Mouse (Mus musculus) bone marrow macrophage, adult 2 months (primary cell): Measurements from ENCODE around the gene Gzmg.
"Not testable (repeated sequence)": the region's sequence is repeated elsewhere in the genome, so short reads cannot be mapped to it uniquely, and the experiment has no call there.

Experiments
- CTCF ChIP-seq: IDR thresholded peaks from 2 replicates; pipeline ENCODE4 v1.5.1; 2012; ENCODE audit warnings: low read depth, mild to moderate bottlenecking, low read length, moderate library complexity
- POLR2A ChIP-seq: IDR thresholded peaks from 2 replicates; pipeline ENCODE4 v1.6.1; 2012; ENCODE audit warnings: mild to moderate bottlenecking, low read depth, low read length, borderline replicate concordance

- not testable (repeated sequence) for TF ChIP-seq POLR2A
- peak; percentile 26 for TF ChIP-seq CTCF
These were observed 45.6 kb upstream of the Gzmg start for GRCm38 (mm10) chr14:56205021-56205420.
